Mouse (Mus musculus): ENCODE results near the gene Fam131b.

Gene Fam131b

GRCm38 (mm10) chr6:42355794-42356600 is 31.6 kb upstream of the Fam131b start:
- DNase-seq (ENCODE audit: low read depth, low spot score) = no peak

GRCm38 (mm10) chr6:42355366-42355765 is 30.9 kb upstream of the Fam131b start:
- DNase-seq (ENCODE audit: low read depth, low spot score) = no peak

GRCm38 (mm10) chr6:42354076-42355019 is 29.9 kb upstream of the Fam131b start:
- DNase-seq (ENCODE audit: low read depth, low spot score) = peak; percentile 23

- no peak for DNase-seq (ENCODE audit: low read depth, low spot score)
These were observed 28.7 kb upstream of the Fam131b start for GRCm38 (mm10) chr6:42353180-42353579.

GRCm38 (mm10) chr6:42352486-42352846 is 28.0 kb upstream of the Fam131b start:
- no peak for DNase-seq (ENCODE audit: low read depth, low spot score)

- no peak for DNase-seq (ENCODE audit: low read depth, low spot score)
These were observed 27.5 kb upstream of the Fam131b start for GRCm38 (mm10) chr6:42351776-42352485.

GRCm38 (mm10) chr6:42350968-42351775 is 26.7 kb upstream of the Fam131b start:
- DNase-seq (ENCODE audit: low read depth, low spot score) = no peak

- no peak for DNase-seq (ENCODE audit: low read depth, low spot score)
These were observed 25.9 kb upstream of the Fam131b start for GRCm38 (mm10) chr6:42350021-42350967.

- DNase-seq (ENCODE audit: low read depth, low spot score) = peak; percentile 87
These were observed 25.1 kb upstream of the Fam131b start, which contains the start of gene Zyx for GRCm38 (mm10) chr6:42349426-42350020. Zyx (plus strand) TSS chr6:42349630.

GRCm38 (mm10) chr6:42349006-42349425 is 24.6 kb upstream of the Fam131b start:
- peak; percentile 80 for DNase-seq (ENCODE audit: low read depth, low spot score)

GRCm38 (mm10) chr6:42348281-42349005 is 24.0 kb upstream of the Fam131b start:
- DNase-seq (ENCODE audit: low read depth, low spot score) = no peak

- no peak for DNase-seq (ENCODE audit: low read depth, low spot score)
These were observed 19.8 kb upstream of the Fam131b start for GRCm38 (mm10) chr6:42344255-42344654.

GRCm38 (mm10) chr6:42343361-42344120 is 19.1 kb upstream of the Fam131b start:
- peak; percentile 53 for DNase-seq (ENCODE audit: low read depth, low spot score)

- DNase-seq (ENCODE audit: low read depth, low spot score) = no peak
These were observed 17.7 kb upstream of the Fam131b start for GRCm38 (mm10) chr6:42342171-42342570.

GRCm38 (mm10) chr6:42339981-42340380 is 15.5 kb upstream of the Fam131b start:
- DNase-seq (ENCODE audit: low read depth, low spot score) = no peak

GRCm38 (mm10) chr6:42339189-42339588 is 14.7 kb upstream of the Fam131b start:
- DNase-seq (ENCODE audit: low read depth, low spot score) = no peak

- DNase-seq (ENCODE audit: low read depth, low spot score) = no peak
These were observed 6.5 kb upstream of the Fam131b start for GRCm38 (mm10) chr6:42330946-42331345.

GRCm38 (mm10) chr6:42330216-42330615 is 5.8 kb upstream of the Fam131b start:
- no peak for DNase-seq (ENCODE audit: low read depth, low spot score)

Data from CD4-positive, CD25-positive, alpha-beta regulatory T cell, adult 2 months (primary cell).